Mouse (Mus musculus) T-helper 1 cell (primary cell): ENCODE data around the gene Ndufb10.

ENCODE experiments used
- in situ Hi-C: fragments of 300-600 bp; cut with MboI, MseI; formaldehyde crosslinking; loops from one replicate; pipeline ENCODE4 v1.15.1; 2025; ENCODE audit warnings: high pct_unique_total_duplicates

The Ndufb10 gene

GRCm38 (mm10) chr17:24724184-24724583, at the start of gene Ndufb10:
TSS of gene Ndufb10 (minus strand) at chr17:24724478.
- in situ Hi-C loops = no loop called here

GRCm38 (mm10) chr17:24773241-24773640, 49.0 kb upstream of the Ndufb10 start:
- in situ Hi-C loops = no loop called here

GRCm38 (mm10) chr17:24769146-24769545, 44.9 kb upstream of the Ndufb10 start:
- in situ Hi-C loops = no loop called here

DNA sequence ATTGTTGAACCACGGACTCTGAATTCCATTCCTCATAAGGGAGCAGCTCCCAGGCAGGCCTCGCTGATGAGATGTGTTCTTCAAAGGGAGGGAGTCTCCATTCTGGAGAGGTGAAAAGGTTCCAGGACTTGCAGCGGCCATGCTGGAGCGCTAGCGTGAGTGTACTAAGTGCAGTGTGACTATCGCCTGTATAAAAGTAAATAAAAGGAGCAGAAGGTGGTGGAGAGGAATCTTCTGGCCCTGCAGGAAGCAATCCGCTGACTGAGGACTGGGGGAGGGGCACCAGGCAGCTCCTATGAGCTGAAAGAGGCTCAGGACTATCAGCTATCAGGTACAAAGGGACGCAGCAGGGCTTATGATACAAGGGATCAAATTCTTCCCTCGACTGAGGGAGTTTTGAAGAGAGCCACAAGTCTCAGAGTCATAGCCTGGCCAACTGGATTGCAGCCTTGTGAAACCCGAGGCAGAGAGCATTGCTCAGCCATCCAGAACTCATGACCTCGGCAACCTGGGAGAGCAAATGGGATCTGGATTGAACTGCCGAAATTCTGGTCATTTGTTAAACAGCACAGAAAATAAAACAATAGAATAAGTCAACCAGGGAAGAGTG, 42.1 kb upstream of the Ndufb10 start:
- in situ Hi-C loops = no loop called here

GRCm38 (mm10) chr17:24765016-24765905, 41.0 kb upstream of the Ndufb10 start:
- in situ Hi-C loops = no loop called here

DNA sequence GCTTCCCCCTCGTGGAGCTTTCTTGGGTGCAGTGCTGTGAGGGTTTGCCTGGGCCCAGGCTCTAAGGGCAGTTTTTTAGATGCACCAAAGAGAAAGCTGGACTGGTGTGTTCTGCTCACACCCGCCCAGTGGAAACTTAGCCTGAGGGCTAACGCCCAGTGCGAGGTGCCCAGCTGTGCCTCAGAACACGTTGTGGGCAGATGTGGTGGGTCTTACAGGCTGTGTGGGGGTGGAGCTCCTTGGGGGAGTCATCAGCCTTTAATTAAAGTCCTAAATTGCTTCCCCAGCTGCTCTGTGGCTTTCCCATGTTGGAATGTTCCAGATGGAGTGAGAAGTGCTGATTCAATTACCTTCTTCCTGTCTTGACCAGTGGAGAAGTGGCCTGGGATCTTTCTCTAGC, 36.8 kb upstream of the Ndufb10 start:
- in situ Hi-C loops = no loop called here

GRCm38 (mm10) chr17:24757394-24757793, 33.1 kb upstream of the Ndufb10 start:
- in situ Hi-C loops = no loop called here

- in situ Hi-C loops = no loop called here
These were observed 28.4 kb upstream of the Ndufb10 start, which contains the start of gene Hs3st6 for GRCm38 (mm10) chr17:24752415-24753394. TSS of gene Hs3st6 (plus strand) at chr17:24752988.

GRCm38 (mm10) chr17:24751528-24751927, 27.2 kb upstream of the Ndufb10 start:
- in situ Hi-C loops = no loop called here

- in situ Hi-C loops = loop anchor here (5.0 kb wide), 1 partner anchor 50 kb away; no protein-coding TSS in a partner anchor
These were observed 22.7 kb upstream of the Ndufb10 start for GRCm38 (mm10) chr17:24746986-24747385.

GRCm38 (mm10) chr17:24745526-24746497, 21.5 kb upstream of the Ndufb10 start:
- in situ Hi-C loops = loop anchor here (5.0 kb wide), 1 partner anchor 51 kb away; no protein-coding TSS in a partner anchor

- in situ Hi-C loops = no loop called here
These were observed 20.1 kb upstream of the Ndufb10 start for GRCm38 (mm10) chr17:24744381-24744780.

DNA sequence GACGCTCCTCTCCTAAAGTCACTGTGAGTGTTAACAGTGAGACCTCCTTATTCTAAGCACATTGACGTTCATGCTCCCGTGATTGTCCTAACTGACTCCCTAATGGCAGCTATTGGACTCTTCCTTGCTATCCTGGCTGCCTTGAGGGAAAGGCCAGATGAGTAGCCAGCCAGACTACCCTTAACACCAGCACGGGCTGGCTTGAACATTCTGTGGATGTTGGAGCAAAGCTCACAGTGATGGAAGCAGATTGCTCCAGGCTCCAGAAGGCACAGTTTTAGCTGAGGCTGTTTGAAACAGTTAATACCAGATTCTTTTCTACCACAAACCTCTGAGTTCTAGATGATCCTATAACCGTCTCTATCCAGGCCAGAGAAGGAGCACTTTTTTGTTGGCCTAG, 19.6 kb upstream of the Ndufb10 start:
- in situ Hi-C loops = no loop called here

DNA sequence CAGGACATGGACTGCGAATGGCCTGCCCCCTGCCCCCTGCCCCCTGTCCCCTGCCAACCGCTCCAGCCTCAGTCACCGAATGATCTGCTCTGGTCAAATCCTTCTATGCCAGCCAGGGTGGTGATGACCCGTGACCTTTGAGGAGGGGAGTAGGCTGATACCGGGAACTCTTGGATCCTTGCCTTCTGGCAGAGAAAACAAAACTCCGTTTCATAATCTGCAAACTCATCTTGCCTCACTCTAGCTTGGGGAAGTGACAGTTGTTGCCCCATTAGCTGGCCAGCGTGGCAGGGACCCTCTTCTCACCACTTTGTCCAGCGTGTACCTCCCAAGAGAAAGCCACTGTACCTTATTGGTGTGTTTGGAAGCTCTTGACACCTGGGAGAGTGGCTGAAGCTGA, 18.0 kb upstream of the Ndufb10 start:
- in situ Hi-C loops = no loop called here

GRCm38 (mm10) chr17:24739926-24740325, 15.6 kb upstream of the Ndufb10 start:
- in situ Hi-C loops = loop anchor here (5.0 kb wide), 1 partner anchor 227 kb away; no protein-coding TSS in a partner anchor

DNA sequence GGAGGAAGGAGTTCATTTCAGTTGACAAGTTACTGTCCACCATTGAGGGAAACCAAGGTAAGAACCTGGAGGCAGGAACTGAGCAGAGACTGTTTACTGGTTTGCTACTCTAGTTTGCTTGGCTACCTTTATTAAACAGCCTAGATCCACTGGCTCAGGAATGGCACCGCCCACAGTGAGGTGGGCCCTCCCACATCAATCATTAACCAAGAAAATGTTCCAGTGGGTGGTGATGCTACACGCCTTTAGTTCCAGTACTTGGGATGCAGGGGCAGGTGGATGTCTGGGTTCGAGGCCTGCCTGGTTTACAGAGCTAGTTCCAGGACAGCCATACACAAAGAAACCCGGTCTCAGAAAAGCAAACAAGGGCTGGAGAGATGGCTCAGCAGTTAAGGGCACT, 14.0 kb upstream of the Ndufb10 start:
- in situ Hi-C loops = loop anchor here (5.0 kb wide), 1 partner anchor 229 kb away; no protein-coding TSS in a partner anchor

GRCm38 (mm10) chr17:24737135-24737810, 13.0 kb upstream of the Ndufb10 start:
- in situ Hi-C loops = loop anchor here (5.0 kb wide), 1 partner anchor 230 kb away; no protein-coding TSS in a partner anchor

DNA sequence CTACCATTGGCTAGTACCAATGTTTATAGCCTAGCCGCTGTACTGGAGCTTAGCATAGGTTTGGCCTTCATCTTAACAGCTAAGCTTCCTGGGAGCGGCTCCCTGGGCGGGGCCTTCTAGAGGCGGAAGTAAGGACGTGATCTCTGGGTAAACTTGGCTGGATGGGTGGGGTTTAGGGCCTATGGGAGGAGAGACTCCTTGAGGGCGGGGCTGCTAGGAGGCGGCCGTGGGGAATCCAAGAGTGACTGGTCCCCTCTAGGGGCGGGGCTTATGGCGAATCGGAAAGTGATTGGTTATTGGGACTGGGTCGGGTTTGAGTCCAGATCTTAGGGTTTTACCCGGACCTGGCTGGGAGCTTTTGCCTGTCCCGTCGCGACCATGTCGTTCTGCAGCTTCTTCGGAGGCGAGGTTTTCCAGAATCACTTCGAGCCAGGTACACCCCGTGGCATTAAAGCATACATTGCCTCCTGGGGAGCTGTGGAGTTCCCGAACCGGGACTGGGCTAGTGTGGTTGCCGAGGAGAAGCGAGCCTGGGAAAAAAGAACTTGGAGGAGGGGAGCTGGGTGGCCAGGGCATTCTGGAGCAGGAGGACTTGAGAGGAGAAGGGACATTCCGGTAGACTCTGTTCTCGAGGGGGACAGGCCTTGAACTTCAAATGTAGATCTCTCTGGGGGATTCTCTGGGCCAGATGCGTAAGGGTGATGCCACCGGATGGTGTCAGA, 12.2 kb upstream of the Ndufb10 start, which contains the start of gene Msrb1:
Msrb1 (plus strand) TSS at position 313 of the 722 bp plus-strand sequence.
- in situ Hi-C loops = loop anchor here (5.0 kb wide), 1 partner anchor 231 kb away; no protein-coding TSS in a partner anchor

DNA sequence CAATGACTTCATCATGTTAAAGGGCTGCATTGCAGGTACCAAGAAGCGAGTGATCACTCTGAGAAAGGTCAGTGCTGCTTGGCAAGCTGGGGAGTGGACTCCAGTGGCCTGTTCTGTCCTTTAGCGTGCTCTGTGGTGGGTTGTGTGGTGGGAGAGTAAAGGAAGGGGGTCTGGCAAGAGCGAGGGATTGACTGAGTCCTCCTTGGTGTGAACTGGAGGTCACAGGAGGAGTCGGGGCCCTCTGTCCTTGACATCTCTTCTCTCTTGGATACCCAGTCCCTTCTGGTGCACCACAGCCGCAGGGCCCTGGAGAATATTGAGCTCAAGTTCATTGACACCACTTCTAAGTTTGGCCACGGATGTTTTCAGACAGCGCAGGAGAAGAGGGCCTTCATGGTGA, 11.2 kb upstream of the Ndufb10 start:
- in situ Hi-C loops = loop anchor here (5.0 kb wide), 1 partner anchor 232 kb away; no protein-coding TSS in a partner anchor
